Mouse (Mus musculus) adrenal gland, adult 8-10 months (tissue): ENCODE results near the gene Pla2g2d. TPM values are rescaled to one million over a fixed set of nuclear protein-coding genes. Genes with fewer than 3 reads are reported as not detected.

Experiments used
- total RNA-seq, 4 experiments: library from RNA; stranded (reverse); gene quantifications; 2 replicates each; pipeline ENCODE4 v1.2.4; 2022

The Pla2g2d gene
- total RNA-seq, 4 experiments from 2014 or later: 1.8 to 4.1 (median 2.8) TPM

Other genes starting within 250 kb of the Pla2g2d start
- under 1 TPM in 1 of 4 experiments, not detected in 3; 0.06 TPM for gene Vwa5b1, start 139.9 kb upstream of the Pla2g2d start, total RNA-seq
- gene Pla2g2c, start 50.9 kb upstream of the Pla2g2d start, total RNA-seq: under 1 TPM in 3 of 4 experiments, not detected in 1; 0.52 to 0.81 (median 0.68) TPM
- 1 to 10 TPM; 1.0 to 3.9 (median 2.3) TPM for gene Ubxn10, start 38.6 kb upstream of the Pla2g2d start, total RNA-seq
- 10 to 100 TPM; 27.9 to 46.9 (median 39.1) TPM for gene Pla2g2f, start 18.1 kb upstream of the Pla2g2d start, total RNA-seq
- gene Pla2g5, start 87.7 kb downstream of the Pla2g2d start, total RNA-seq: 10 to 100 TPM; 13.3 to 43.8 (median 24.8) TPM
- not detected for gene Gm13030, start 98.2 kb downstream of the Pla2g2d start, total RNA-seq
- 1 to 10 TPM in 2 of 4 experiments, under 1 TPM in 2; 0.46 to 2.9 (median 0.86) TPM for gene Pla2g2e, start 102.2 kb downstream of the Pla2g2d start, total RNA-seq
- 10 to 100 TPM; 10.6 to 11.7 (median 11.3) TPM for gene Otud3, start 138.2 kb downstream of the Pla2g2d start, total RNA-seq
- gene Rnf186, start 191.4 kb downstream of the Pla2g2d start, total RNA-seq: not detected
- 10 to 100 TPM; 19.1 to 23.0 (median 21.1) TPM for gene Tmco4, start 197.2 kb downstream of the Pla2g2d start, total RNA-seq